Mouse (Mus musculus) liver, postnatal 0 days (tissue): ENCODE data around the gene Klhl31.
A peak's percentile ranks its signal among the peaks of the same experiment; 100 is the strongest.

ENCODE experiments used
- CTCF ChIP-seq: sonication (generic); IDR thresholded peaks from 2 replicates; pipeline ENCODE4 v1.5.1; 2016; ENCODE audit warnings: antibody characterized with exemption, low read depth
- EP300 ChIP-seq: IDR thresholded peaks from 2 replicates; pipeline ENCODE4 v1.6.1; 2016; ENCODE audit warnings: antibody characterized with exemption, low read depth, mild to moderate bottlenecking

GRCm38 (mm10) chr9:77684938-77685337 is 48.6 kb downstream of the Klhl31 start:
- TF ChIP-seq EP300 (no peak), CTCF (peak; percentile 40)
